Mouse (Mus musculus): ENCODE results near the gene Fndc3b.
A peak's percentile ranks its signal among the peaks of the same experiment; 100 is the strongest.

Gene Fndc3b

DNA sequence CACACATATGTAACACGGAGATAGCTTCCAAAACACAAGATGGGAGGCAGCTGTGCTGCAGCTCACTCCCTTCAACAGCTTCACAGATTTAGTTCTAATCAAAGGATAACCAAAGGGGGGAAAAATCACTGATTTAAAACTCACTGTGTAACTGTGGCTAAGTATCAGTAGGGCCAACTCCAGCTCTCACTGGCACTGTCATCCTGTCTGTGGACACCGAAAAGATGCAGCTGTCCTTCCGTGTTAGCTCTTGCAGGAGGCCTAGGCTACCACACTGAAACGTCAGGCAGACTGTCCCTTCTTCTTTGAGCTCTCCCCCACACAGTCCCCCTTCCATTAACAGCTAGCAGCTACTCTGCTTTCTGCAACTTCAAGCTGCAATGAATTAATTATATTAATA is 89.9 kb downstream of the Fndc3b start:
- no peak for DNase-seq (ENCODE audit: low spot score)

DNA sequence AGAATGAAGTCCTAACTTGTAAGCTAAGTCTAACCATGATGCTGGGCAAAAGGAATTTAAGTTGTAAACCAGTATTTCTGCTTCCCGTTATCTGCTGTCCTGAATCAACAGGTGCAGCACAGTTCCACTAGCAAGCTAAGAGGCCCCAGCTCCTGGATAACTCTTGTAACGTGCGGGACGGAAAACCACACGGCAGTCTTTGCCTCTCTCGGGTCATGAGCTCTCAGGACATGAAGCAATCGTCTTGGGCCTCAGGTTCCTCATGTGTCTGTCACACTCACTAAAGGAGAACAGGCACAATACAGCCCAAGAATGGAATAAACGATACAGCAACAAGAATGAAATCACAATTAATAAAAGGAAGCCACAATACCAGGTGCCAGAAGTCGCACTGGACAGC is 93.4 kb downstream of the Fndc3b start:
- DNase-seq (ENCODE audit: low spot score): no peak

GRCm38 (mm10) chr3:27617237-27617499 is 93.9 kb downstream of the Fndc3b start:
- no peak for DNase-seq (ENCODE audit: low spot score)

- DNase-seq (ENCODE audit: low spot score): no peak
These were observed 94.5 kb downstream of the Fndc3b start for GRCm38 (mm10) chr3:27616421-27617236.

- DNase-seq (ENCODE audit: low spot score): no peak
These were observed 95.6 kb downstream of the Fndc3b start for GRCm38 (mm10) chr3:27615479-27615878.

- no peak for DNase-seq (ENCODE audit: low spot score)
These were observed 97.3 kb downstream of the Fndc3b start for GRCm38 (mm10) chr3:27613828-27614227.

DNA sequence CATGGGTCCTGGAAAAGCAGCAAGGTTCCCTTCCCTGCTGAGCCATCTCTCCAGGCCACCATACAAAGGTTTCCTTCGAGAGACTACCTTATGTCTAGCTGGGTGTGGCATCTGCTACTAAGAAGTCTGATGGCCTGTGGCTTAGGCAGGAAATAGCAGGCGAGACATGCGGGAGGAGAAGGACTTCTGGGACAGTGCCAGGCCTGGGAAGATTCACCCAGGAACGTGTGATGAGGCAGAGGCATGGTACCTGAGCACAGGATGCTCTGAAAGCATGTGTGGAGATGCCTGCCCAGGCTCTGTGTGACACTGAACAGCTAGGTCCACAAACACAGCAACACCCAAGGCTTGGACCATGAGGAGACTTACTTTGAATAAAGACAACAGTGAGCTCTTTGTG is 98.1 kb downstream of the Fndc3b start:
- no peak for DNase-seq (ENCODE audit: low spot score)

DNA sequence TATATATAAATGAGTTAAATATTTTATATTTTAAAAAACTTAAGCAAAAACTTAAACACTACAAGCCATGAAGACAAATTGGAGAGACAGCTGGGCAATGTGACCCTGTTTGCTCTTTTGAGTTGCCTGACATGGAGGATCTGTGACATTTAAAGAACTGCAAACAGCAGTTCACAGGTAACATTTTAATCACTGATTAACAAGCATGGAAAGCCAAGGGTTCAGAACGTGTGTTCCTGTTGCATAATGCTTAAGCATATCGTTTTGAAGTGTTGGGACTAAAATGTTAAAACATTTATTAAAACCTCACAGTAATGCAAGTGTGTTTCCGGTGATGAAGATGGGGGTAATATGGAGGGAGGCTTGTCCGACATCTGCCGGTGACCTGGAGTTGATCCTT is 99.1 kb downstream of the Fndc3b start:
- DNase-seq (ENCODE audit: low spot score): no peak

DNA sequence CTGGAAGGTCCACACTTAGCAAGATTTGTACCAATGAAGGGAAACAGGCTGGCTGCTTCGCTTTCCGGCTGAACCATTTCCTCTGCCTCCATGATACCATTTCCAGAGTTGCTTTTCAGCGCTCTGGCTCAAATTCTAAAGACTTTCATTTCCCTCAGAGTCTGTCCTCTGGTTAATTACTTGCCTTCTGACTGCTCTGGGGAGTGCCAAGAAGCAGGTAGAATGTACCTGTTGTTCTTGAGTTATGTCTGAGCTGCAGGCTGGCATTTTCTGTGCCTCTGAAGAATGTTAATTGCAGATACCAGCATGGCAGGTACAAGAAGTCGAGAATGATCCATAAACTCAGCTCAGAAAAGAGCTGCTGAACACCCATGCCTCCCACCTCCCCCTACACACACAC is 100.6 kb downstream of the Fndc3b start:
- no peak for DNase-seq (ENCODE audit: low spot score)

DNA sequence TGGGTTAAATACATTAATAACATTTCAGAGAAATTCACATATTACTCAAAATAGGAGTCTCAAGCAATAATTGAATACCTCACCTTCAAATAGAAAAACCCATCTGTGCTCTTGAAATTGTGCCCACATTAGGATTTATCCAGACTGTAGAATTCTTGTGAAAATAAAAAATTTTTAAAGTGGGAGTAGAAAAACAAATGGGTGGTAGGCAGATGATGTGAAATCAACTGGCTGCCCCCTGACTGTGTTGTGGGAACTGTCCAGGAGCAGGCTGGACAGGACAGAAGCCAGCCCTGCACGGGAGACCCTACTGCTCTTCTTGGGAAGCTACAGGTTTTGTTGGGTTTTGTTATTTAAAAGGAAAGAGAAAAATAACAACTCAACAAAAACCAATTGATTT is 101.0 kb downstream of the Fndc3b start:
- DNase-seq (ENCODE audit: low spot score): no peak

- no peak for DNase-seq (ENCODE audit: low spot score)
These were observed 103.3 kb downstream of the Fndc3b start for GRCm38 (mm10) chr3:27607796-27608151.

- DNase-seq (ENCODE audit: low spot score): peak; percentile 37
These were observed 103.9 kb downstream of the Fndc3b start for GRCm38 (mm10) chr3:27607081-27607795.

- DNase-seq (ENCODE audit: low spot score): no peak
These were observed 104.5 kb downstream of the Fndc3b start for GRCm38 (mm10) chr3:27606626-27607025.

- DNase-seq (ENCODE audit: low spot score): no peak
These were observed 105.5 kb downstream of the Fndc3b start for GRCm38 (mm10) chr3:27605613-27606012.

DNA sequence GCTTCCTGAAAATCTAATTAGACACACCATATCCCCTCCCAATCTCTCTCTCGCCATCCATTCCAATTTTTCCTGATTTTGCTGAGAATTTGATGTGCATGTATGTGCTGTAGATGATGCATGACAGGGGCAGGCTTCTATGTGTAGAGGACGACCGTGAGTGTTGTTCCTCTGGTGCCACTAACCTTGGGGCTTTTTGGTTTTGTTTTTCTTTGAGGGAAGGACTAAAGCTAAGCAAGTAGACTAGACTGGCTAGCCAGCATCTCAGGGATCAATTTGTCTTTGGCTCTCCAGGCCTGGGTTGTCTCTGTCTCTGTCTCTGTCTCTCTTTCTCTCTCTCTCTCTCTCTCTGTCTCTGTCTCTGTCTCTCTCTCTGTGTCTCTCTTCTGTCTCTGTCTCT is 106.0 kb downstream of the Fndc3b start:
- no peak for DNase-seq (ENCODE audit: low spot score)

DNA sequence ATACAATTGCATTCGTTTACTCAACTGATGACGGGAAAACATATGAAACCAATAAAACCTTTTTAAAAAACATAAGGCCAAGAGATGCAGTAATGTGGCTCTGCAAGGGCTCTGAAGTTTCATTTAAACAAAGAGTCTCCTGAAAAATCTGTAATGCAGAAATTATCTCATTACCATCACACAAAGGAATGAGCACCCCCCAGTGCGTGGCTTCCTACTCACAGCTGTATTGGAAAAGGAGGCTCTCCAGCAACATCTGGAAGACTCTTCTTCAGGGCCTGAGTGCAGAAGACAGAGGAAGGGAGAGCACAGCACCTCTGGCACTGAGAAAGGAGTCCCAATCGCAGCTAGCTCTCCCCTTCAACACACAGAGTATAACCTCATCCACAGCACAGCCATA is 106.5 kb downstream of the Fndc3b start:
- DNase-seq (ENCODE audit: low spot score): no peak

GRCm38 (mm10) chr3:27603905-27604620 is 107.0 kb downstream of the Fndc3b start:
- DNase-seq (ENCODE audit: low spot score): no peak

- no peak for DNase-seq (ENCODE audit: low spot score)
These were observed 110.5 kb downstream of the Fndc3b start for GRCm38 (mm10) chr3:27600645-27601044.

GRCm38 (mm10) chr3:27600197-27600596 is 110.9 kb downstream of the Fndc3b start:
- DNase-seq (ENCODE audit: low spot score): no peak

DNA sequence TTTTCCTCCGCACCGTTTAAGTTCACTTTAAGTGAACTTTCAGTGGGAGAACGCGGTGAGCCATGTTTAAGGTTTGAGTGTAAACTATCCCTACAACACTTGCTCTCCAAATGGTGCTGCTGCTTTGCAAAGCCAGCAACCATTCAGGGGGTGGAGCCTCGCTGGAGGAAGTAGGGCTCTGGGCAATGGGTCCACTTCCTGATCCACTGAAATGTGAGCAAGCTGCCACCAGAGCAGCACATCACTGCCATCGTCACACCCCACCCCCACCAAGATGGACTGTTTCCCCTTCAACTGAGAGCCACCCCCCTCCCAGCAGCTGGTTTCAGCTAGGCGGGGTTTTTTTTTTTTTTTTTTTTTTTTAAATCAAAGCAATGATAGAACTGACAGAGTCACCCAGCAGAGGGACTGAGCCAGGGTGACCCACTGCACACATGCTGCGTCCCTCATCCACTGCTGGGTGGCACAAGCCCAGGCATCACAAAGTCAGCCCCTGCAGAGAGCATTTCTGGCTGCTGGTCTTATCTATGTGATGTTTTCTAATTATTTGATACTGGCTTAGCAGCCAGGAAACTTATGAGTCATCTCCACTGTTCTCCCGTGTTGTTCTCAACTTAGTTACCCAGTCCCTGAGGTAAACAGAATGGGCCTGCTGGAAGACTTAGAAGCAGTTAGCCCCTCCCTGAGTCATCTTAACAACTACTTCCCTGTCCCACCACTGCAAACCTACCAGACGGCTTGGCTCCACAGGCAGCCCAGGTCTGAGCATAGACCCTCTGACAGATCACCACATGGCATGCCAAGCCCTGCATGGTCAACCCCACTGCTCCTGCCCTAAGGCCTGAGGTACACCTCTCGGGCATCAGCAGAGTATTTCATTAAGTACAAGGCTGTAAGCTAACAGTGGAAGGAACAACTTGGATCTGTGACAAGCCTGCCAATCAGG is 112.4 kb downstream of the Fndc3b start:
- no peak for DNase-seq (ENCODE audit: low spot score)

GRCm38 (mm10) chr3:27593485-27594138 is 117.5 kb downstream of the Fndc3b start:
- no peak for DNase-seq (ENCODE audit: low spot score)
